Mouse (Mus musculus) myocyte (in vitro differentiated cells): ENCODE measurements around the gene Hs6st3. TPM values are rescaled to one million over a fixed set of nuclear protein-coding genes. Genes with fewer than 3 reads are reported as not detected.
A peak's percentile ranks its signal among the peaks of the same experiment; 100 is the strongest.
"Not testable (repeated sequence)": the region's sequence is repeated elsewhere in the genome, so short reads cannot be mapped to it uniquely, and the experiment has no call there.

Experiments used
- H3K27me3 ChIP-seq: one replicate; pipeline ENCODE4 v1.6.1; 2011; ENCODE audit not compliant: control insufficient read depth, insufficient read depth, insufficient read length
- H3K36me3 ChIP-seq: one replicate; pipeline ENCODE4 v1.6.1; 2011; ENCODE audit not compliant: control insufficient read depth, insufficient read depth
- H3K4me2 ChIP-seq: one replicate; pipeline ENCODE4 v1.6.1; 2011; ENCODE audit warnings: low read depth, control low read depth
- H3K4me3 ChIP-seq: one replicate; pipeline ENCODE4 v1.5.1; 2011; ENCODE audit warnings: mild to moderate bottlenecking, control low read depth, moderate library complexity
- H3K79me2 ChIP-seq: one replicate; pipeline ENCODE4 v1.6.1; 2011; ENCODE audit not compliant: control insufficient read depth, insufficient read depth
- H3ac ChIP-seq: one replicate; pipeline ENCODE4 v1.6.1; 2011; ENCODE audit not compliant: control insufficient read depth, insufficient read length
- CEBPB ChIP-seq: IDR thresholded peaks from 2 replicates; pipeline ENCODE4 v1.6.1; 2011; ENCODE audit warnings: mild to moderate bottlenecking, moderate library complexity; ENCODE audit not compliant: poor library complexity, insufficient read depth, severe bottlenecking
- E2F4 ChIP-seq: IDR thresholded peaks from one replicate; pipeline ENCODE4 v1.6.1; 2011; ENCODE audit warnings: mild to moderate bottlenecking, control low read depth, moderate library complexity; ENCODE audit not compliant: insufficient read depth
- MAX ChIP-seq: IDR thresholded peaks from one replicate; pipeline ENCODE4 v1.6.1; 2011; ENCODE audit warnings: low read depth, mild to moderate bottlenecking, control low read depth
- MYOD1 ChIP-seq, 3 experiments: IDR thresholded peaks; one replicate each; pipeline ENCODE4 v1.6.1; 2011; ENCODE audit warnings: control low read depth in 2 of 3, low read depth in 2 of 3, mild to moderate bottlenecking in 2 of 3, moderate library complexity in 1 of 3; ENCODE audit not compliant: insufficient read length in 2 of 3, control insufficient read depth in 1 of 3
- MYOG ChIP-seq, 3 experiments: IDR thresholded peaks; one replicate each; pipeline ENCODE4 v1.6.1; 2011; ENCODE audit warnings: control low read depth in 2 of 3, low read depth in 2 of 3, mild to moderate bottlenecking in 2 of 3; ENCODE audit not compliant: insufficient read length in 2 of 3, control insufficient read depth in 1 of 3, insufficient read depth in 1 of 3
- POLR2A ChIP-seq: IDR thresholded peaks from one replicate; pipeline ENCODE4 v1.6.1; 2011; ENCODE audit warnings: low read depth, mild to moderate bottlenecking, control low read depth, moderate library complexity; ENCODE audit not compliant: insufficient read length
- POLR2AphosphoS2 ChIP-seq: IDR thresholded peaks from one replicate; pipeline ENCODE4 v1.6.1; 2011; ENCODE audit warnings: low read depth, control low read depth; ENCODE audit not compliant: insufficient read length
- REST ChIP-seq: IDR thresholded peaks from one replicate; pipeline ENCODE4 v1.6.1; 2011; ENCODE audit warnings: mild to moderate bottlenecking, control low read depth, moderate library complexity; ENCODE audit not compliant: insufficient read depth, insufficient read length
- SRF ChIP-seq: IDR thresholded peaks from one replicate; pipeline ENCODE4 v1.6.1; 2011; ENCODE audit warnings: low read depth; ENCODE audit not compliant: control insufficient read depth, insufficient read length
- TCF12 ChIP-seq: IDR thresholded peaks from one replicate; pipeline ENCODE4 v1.6.1; 2011; ENCODE audit warnings: mild to moderate bottlenecking, control low read depth; ENCODE audit not compliant: poor library complexity, insufficient read depth, severe bottlenecking
- TCF3 ChIP-seq: IDR thresholded peaks from one replicate; pipeline ENCODE4 v1.6.1; 2011; ENCODE audit warnings: low read depth, control low read depth; ENCODE audit not compliant: insufficient read length
- USF1 ChIP-seq: IDR thresholded peaks from one replicate; pipeline ENCODE4 v1.6.1; 2011; ENCODE audit warnings: low read depth, mild to moderate bottlenecking, control low read depth, moderate library complexity
- polyA plus RNA-seq: library from polyadenylated mRNA; unstranded; fragments of >200 nt; fragmentation: generic; extraction: Trizol; gene quantifications from one replicate; pipeline ENCODE4 v1.2.1, GENCODE M21; 2012; ENCODE audit warnings: missing spikeins

The Hs6st3 gene
- polyA plus RNA-seq, 1 experiment: not detected

DNA sequence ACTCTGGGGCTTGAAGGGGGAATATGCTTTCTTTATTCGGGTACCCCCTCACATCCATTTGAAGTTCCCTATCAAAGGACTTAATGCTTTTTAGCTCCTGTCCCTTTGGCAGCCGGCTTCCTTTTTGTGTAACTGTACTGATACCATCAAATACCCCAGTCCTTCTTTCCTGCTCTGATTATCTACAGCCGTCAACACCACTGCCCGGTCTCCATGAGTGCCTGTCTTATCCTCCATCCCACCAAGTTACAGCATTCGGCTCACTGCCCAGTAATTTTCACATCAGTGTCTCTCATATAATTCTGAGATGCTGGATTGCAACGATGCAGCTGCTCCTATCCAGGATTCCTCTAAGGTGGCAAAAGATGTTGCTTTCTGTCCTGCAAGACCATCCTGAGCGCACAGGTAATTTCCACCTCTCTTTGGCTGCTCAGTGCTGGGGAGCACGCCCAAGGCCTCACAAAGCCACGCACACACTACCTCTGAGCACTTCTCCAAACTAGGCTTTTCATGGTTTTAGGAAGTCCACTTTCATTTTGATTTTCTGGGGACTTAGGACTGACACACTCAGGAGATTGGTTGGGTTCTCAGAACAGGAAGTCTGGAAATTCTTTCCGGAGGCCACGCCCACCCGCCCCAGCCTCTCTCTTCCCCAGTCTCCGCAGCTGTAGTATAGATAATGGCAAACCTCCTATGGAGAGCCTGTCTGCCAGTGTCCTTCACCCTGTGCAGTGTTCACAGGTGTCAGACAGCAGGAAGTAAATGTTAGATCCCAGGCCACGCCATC, 122.2 kb downstream of the Hs6st3 start:
- no peaks in the 10 kb centered on the region for H3K36me3 ChIP-seq
- no peak for TF ChIP-seq MAX
- no peak for TF ChIP-seq MYOG (IDR thresholded peaks at IDR 0.05; ENCODE audit: control insufficient read depth in 1 of 3, insufficient read depth in 1 of 3, insufficient read length in 2 of 3, low read depth in 2 of 3)
- TF ChIP-seq SRF: no peak
- TF ChIP-seq REST: no peak
- H3K4me3 ChIP-seq: no peak overlapping the region
- no peaks in the 10 kb centered on the region for H3K27me3 ChIP-seq
- H3K4me2 ChIP-seq: peak overlapping the region; percentile 12
- H3ac ChIP-seq: no peak overlapping the region
- H3K79me2 ChIP-seq: no peaks in the 10 kb centered on the region

DNA sequence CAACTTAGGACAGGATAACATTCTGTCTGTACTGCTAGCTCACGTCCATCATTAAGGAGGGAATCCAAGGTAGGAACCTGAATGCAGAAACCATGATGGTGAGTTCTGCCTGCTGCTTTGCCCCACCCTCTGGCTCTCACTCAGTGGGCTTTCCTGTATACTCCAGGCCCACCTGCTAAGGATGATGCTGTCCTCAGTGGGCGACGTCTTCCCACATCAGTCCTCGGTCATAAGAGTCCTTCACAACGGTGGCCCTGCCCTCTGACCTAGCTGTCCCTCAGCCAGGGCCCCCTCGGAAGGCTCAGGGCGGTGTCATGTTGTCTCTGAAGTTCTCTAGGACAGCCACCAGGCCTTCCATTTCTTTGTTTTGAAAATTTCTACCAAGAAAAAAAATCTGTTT, 128.2 kb downstream of the Hs6st3 start:
- H3K4me3 ChIP-seq: no peak overlapping the region
- TF ChIP-seq MAX (no peak), TCF12 (no peak), TCF3 (no peak), MYOG (IDR thresholded peaks at IDR 0.05; ENCODE audit: control insufficient read depth in 1 of 3, insufficient read depth in 1 of 3, insufficient read length in 2 of 3, low read depth in 2 of 3) (no peak), E2F4 (no peak), CEBPB (no peak), REST (no peak), POLR2AphosphoS2 (no peak), USF1 (no peak), POLR2A (no peak), MYOD1 (IDR thresholded peaks at IDR 0.05; ENCODE audit: control insufficient read depth in 1 of 3, insufficient read length in 2 of 3, low read depth in 2 of 3) (no peak), SRF (no peak)
- no peaks in the 10 kb centered on the region for H3K36me3 ChIP-seq
- no peaks in the 10 kb centered on the region for H3K27me3 ChIP-seq
- no peaks in the 10 kb centered on the region for H3K79me2 ChIP-seq
- H3ac ChIP-seq: no peak overlapping the region
- no peak overlapping the region for H3K4me2 ChIP-seq

DNA sequence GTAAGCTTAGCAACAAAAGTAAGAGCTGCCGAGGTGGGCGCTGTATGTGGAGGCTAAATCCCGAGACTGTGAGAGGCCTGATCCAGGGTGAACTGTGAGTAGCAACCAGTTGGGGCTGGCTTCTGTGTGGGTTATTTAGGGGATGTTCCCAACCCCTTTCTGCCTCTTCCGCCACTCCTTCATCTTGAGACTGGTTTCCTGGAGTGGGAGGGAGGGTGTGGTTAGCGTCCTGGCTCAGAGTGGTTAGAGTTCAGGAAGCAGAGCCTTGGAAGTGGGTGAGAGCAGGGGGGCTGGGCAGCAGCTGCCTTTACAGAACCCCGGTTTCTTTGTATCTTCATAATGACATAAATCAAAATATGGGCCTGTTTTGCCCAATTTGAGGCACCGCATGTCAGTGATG, 134.9 kb downstream of the Hs6st3 start:
- Histone ChIP-seq H3K79me2 (no peaks in the 10 kb centered on the region), H3K4me2 (no peak overlapping the region), H3K27me3 (no peaks in the 10 kb centered on the region), H3K4me3 (no peak overlapping the region), H3ac (no peak overlapping the region), H3K36me3 (no peaks in the 10 kb centered on the region)
- TF ChIP-seq CEBPB (no peak), TCF3 (no peak), MYOG (IDR thresholded peaks at IDR 0.05; ENCODE audit: control insufficient read depth in 1 of 3, insufficient read depth in 1 of 3, insufficient read length in 2 of 3, low read depth in 2 of 3) (no peak), POLR2AphosphoS2 (no peak), MAX (no peak)

DNA sequence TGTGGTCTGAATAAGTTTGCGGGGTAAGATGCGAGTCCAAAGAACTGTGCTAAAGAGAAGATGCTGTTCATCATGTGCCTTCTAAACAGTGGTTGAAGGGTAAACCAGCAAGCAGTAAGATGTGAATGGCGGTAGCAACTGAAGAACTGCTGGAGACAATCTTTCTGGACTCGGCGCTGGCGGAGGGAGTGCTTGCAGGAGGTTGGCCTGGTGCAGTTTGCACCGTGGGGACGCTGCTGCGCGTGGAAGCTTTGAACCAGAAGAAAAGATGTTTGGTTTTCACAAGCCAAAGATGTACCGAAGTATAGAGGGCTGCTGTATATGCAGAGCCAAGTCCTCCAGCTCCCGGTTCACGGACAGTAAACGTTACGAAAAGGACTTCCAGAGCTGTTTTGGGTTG, 140.0 kb downstream of the Hs6st3 start:
- H3K36me3 ChIP-seq, H3K4me3 ChIP-seq, H3ac ChIP-seq, H3K79me2 ChIP-seq, H3K4me2 ChIP-seq, H3K27me3 ChIP-seq: not testable (repeated sequence)

DNA sequence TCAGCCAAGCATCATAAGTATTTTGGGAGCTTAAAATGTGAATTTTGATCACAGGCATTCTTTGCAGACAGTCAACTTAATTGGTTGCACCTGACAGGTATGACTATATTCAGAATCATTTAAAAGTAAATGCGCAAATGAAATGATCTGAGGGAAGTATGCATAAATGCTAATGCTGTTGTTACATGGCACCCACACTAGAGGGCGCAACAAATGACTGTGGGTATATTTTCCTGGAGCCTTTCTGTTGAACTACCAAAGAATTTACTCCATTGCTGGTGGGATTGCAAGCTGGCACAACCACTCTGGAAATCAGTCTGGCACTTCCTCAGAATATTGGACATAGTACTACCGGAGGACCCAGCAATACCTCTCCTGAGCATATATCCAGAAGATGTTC, 145.8 kb downstream of the Hs6st3 start:
- no peaks in the 10 kb centered on the region for H3K79me2 ChIP-seq
- H3K27me3 ChIP-seq: no peaks in the 10 kb centered on the region
- no peak overlapping the region for H3K4me3 ChIP-seq
- no peak overlapping the region for H3ac ChIP-seq
- no peak overlapping the region for H3K4me2 ChIP-seq
- TF ChIP-seq TCF12 (no peak), REST (no peak), USF1 (no peak), MYOD1 (IDR thresholded peaks at IDR 0.05; ENCODE audit: control insufficient read depth in 1 of 3, insufficient read length in 2 of 3, low read depth in 2 of 3) (no peak), POLR2AphosphoS2 (no peak), MAX (no peak), MYOG (IDR thresholded peaks at IDR 0.05; ENCODE audit: control insufficient read depth in 1 of 3, insufficient read depth in 1 of 3, insufficient read length in 2 of 3, low read depth in 2 of 3) (no peak), SRF (no peak), E2F4 (no peak), CEBPB (no peak), TCF3 (no peak), POLR2A (no peak)
- no peaks in the 10 kb centered on the region for H3K36me3 ChIP-seq
